Mouse (Mus musculus): ENCODE data around the gene Crtc3. TPM values are rescaled to one million over a fixed set of nuclear protein-coding genes. Genes with fewer than 3 reads are reported as not detected.
A peak's percentile ranks its signal among the peaks of the same experiment; 100 is the strongest.

The Crtc3 gene
- total and polyA plus RNA-seq, 2 experiments: 3.0 to 12.9 TPM

DNA sequence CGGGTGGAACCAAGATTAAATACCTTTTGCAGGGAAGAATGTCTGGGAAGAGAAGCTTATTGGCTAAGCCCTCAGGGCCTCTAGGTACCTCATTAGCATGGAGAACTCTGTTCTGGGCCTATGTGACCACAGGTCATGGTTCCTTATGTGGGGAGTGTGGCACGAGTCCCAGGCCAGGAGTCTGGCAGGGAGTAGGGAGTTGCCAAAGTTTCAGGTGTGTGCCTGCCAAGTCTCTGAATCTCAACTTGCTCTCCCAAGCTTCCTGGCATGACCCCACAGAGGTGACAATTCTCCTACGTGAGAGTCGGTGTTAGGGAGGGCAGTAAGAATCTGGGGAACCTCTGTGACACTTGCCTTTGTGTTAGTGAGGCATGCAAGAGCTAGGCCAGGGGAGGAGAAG, 131.5 kb downstream of the Crtc3 start:
- Histone ChIP-seq H3K27ac (replicated peaks; ENCODE audit: insufficient read depth, low read depth, low read length) (no peak overlapping the region), H3K4me1 (ENCODE audit: control insufficient read depth, insufficient read depth, low read length) (no peaks in the 10 kb centered on the region), H3K79me2 (ENCODE audit: control insufficient read depth, insufficient read depth, low read length) (no peaks in the 10 kb centered on the region), H3K4me3 (ENCODE audit: insufficient read depth, low read depth, low read length) (no peak overlapping the region), H3K27me3 (ENCODE audit: control insufficient read depth, insufficient read depth, low read length) (no peaks in the 10 kb centered on the region), H3K36me3 (ENCODE audit: control insufficient read depth, insufficient read depth, low read length) (no peaks in the 10 kb centered on the region), H3K9ac (ENCODE audit: low read depth, low read length) (no peak overlapping the region)
- WGBS: 46% methylated on average over 4 of the region's 4 CpGs
- DNase-seq (ENCODE audit: extremely low read depth, low read depth, low spot score): peak; percentile 91
- TF ChIP-seq CTCF (IDR thresholded peaks at IDR 0.05; ENCODE audit: low read depth, low read length): no peak
- no peak for TF ChIP-seq POLR2A (IDR thresholded peaks at IDR 0.05; ENCODE audit: extremely low read depth, insufficient read depth, low read length)

GRCm38 (mm10) chr7:80556166-80556565, 132.5 kb downstream of the Crtc3 start:
- H3K27ac ChIP-seq (replicated peaks; ENCODE audit: insufficient read depth, low read depth, low read length): no peak overlapping the region
- H3K9ac ChIP-seq (ENCODE audit: low read depth, low read length): no peak overlapping the region
- TF ChIP-seq POLR2A (IDR thresholded peaks at IDR 0.05; ENCODE audit: extremely low read depth, insufficient read depth, low read length) (no peak), CTCF (IDR thresholded peaks at IDR 0.05; ENCODE audit: low read depth, low read length) (no peak)
- 78% methylated on average over 3 of the region's 3 CpGs for WGBS
- H3K36me3 ChIP-seq (ENCODE audit: control insufficient read depth, insufficient read depth, low read length): no peaks in the 10 kb centered on the region
- peak; percentile 33 for DNase-seq (ENCODE audit: extremely low read depth, low read depth, low spot score)
- H3K79me2 ChIP-seq (ENCODE audit: control insufficient read depth, insufficient read depth, low read length): no peaks in the 10 kb centered on the region
- no peaks in the 10 kb centered on the region for H3K4me1 ChIP-seq (ENCODE audit: control insufficient read depth, insufficient read depth, low read length)
- no peak overlapping the region for H3K4me3 ChIP-seq (ENCODE audit: insufficient read depth, low read depth, low read length)
- H3K27me3 ChIP-seq (ENCODE audit: control insufficient read depth, insufficient read depth, low read length): no peaks in the 10 kb centered on the region

- 83% methylated on average over 3 of the region's 3 CpGs for WGBS
- Histone ChIP-seq H3K9ac (ENCODE audit: low read depth, low read length) (no peak overlapping the region), H3K36me3 (ENCODE audit: control insufficient read depth, insufficient read depth, low read length) (no peaks in the 10 kb centered on the region), H3K27me3 (ENCODE audit: control insufficient read depth, insufficient read depth, low read length) (no peaks in the 10 kb centered on the region), H3K4me1 (ENCODE audit: control insufficient read depth, insufficient read depth, low read length) (no peaks in the 10 kb centered on the region), H3K27ac (replicated peaks; ENCODE audit: insufficient read depth, low read depth, low read length) (no peak overlapping the region), H3K79me2 (ENCODE audit: control insufficient read depth, insufficient read depth, low read length) (no peaks in the 10 kb centered on the region), H3K4me3 (ENCODE audit: insufficient read depth, low read depth, low read length) (no peak overlapping the region)
- no peak for DNase-seq (ENCODE audit: extremely low read depth, low read depth, low spot score)
- TF ChIP-seq CTCF (IDR thresholded peaks at IDR 0.05; ENCODE audit: low read depth, low read length): no peak
- TF ChIP-seq POLR2A (IDR thresholded peaks at IDR 0.05; ENCODE audit: extremely low read depth, insufficient read depth, low read length): no peak
Measured at GRCm38 (mm10) chr7:80555146-80555545, 133.5 kb downstream of the Crtc3 start.

- TF ChIP-seq POLR2A (IDR thresholded peaks at IDR 0.05; ENCODE audit: extremely low read depth, insufficient read depth, low read length): no peak
- TF ChIP-seq CTCF (IDR thresholded peaks at IDR 0.05; ENCODE audit: low read depth, low read length): no peak
- Histone ChIP-seq H3K79me2 (ENCODE audit: control insufficient read depth, insufficient read depth, low read length) (no peaks in the 10 kb centered on the region), H3K4me3 (ENCODE audit: insufficient read depth, low read depth, low read length) (no peak overlapping the region), H3K4me1 (ENCODE audit: control insufficient read depth, insufficient read depth, low read length) (no peaks in the 10 kb centered on the region), H3K9ac (ENCODE audit: low read depth, low read length) (no peak overlapping the region), H3K27me3 (ENCODE audit: control insufficient read depth, insufficient read depth, low read length) (no peaks in the 10 kb centered on the region), H3K27ac (replicated peaks; ENCODE audit: insufficient read depth, low read depth, low read length) (no peak overlapping the region), H3K36me3 (ENCODE audit: control insufficient read depth, insufficient read depth, low read length) (no peaks in the 10 kb centered on the region)
- no peak for DNase-seq (ENCODE audit: extremely low read depth, low read depth, low spot score)
- 83% methylated on average over 22 of the region's 22 CpGs for WGBS
Measured at GRCm38 (mm10) chr7:80554180-80555021, 134.3 kb downstream of the Crtc3 start.

GRCm38 (mm10) chr7:80548513-80549260, 140.0 kb downstream of the Crtc3 start:
- WGBS: 72% methylated on average over 7 of the region's 7 CpGs
- Histone ChIP-seq H3K4me1 (ENCODE audit: control insufficient read depth, insufficient read depth, low read length) (no peaks in the 10 kb centered on the region), H3K79me2 (ENCODE audit: control insufficient read depth, insufficient read depth, low read length) (no peaks in the 10 kb centered on the region), H3K4me3 (ENCODE audit: insufficient read depth, low read depth, low read length) (no peak overlapping the region), H3K27me3 (ENCODE audit: control insufficient read depth, insufficient read depth, low read length) (no peaks in the 10 kb centered on the region), H3K27ac (replicated peaks; ENCODE audit: insufficient read depth, low read depth, low read length) (no peak overlapping the region), H3K36me3 (ENCODE audit: control insufficient read depth, insufficient read depth, low read length) (no peaks in the 10 kb centered on the region), H3K9ac (ENCODE audit: low read depth, low read length) (no peak overlapping the region)
- DNase-seq (ENCODE audit: extremely low read depth, low read depth, low spot score): no peak
- TF ChIP-seq CTCF (IDR thresholded peaks at IDR 0.05; ENCODE audit: low read depth, low read length) (no peak), POLR2A (IDR thresholded peaks at IDR 0.05; ENCODE audit: extremely low read depth, insufficient read depth, low read length) (no peak)

Measured in liver, adult 2 months (tissue).